Mouse (Mus musculus) midbrain, embryonic 10.5 days (tissue): ENCODE results near the gene Olfr1310. TPM values are rescaled to one million over a fixed set of nuclear protein-coding genes. Genes with fewer than 3 reads are reported as not detected.
"Not testable (repeated sequence)": the region's sequence is repeated elsewhere in the genome, so short reads cannot be mapped to it uniquely, and the experiment has no call there.

Experiments
- DNase-seq: peaks from one replicate; pipeline ENCODE4 v3.0.0-alpha.2; 2017; ENCODE audit warnings: low spot score
- H3K27ac ChIP-seq: fragments of 300-500 bp; sonication (generic); replicated peaks from 2 replicates; pipeline ENCODE4 v1.5.1; 2016; ENCODE audit warnings: mild to moderate bottlenecking
- H3K27me3 ChIP-seq: fragments of 300-500 bp; sonication (generic); 2 replicates; pipeline ENCODE4 v1.6.1; 2016; ENCODE audit warnings: low read depth, mild to moderate bottlenecking; ENCODE audit not compliant: poor library complexity, severe bottlenecking
- H3K36me3 ChIP-seq: fragments of 300-500 bp; sonication (generic); 2 replicates; pipeline ENCODE4 v1.6.1; 2016; ENCODE audit warnings: mild to moderate bottlenecking, moderate library complexity
- H3K4me1 ChIP-seq: fragments of 300-500 bp; sonication (generic); 2 replicates; pipeline ENCODE4 v1.6.1; 2016
- H3K4me3 ChIP-seq: fragments of 300-500 bp; sonication (generic); 2 replicates; pipeline ENCODE4 v1.5.1; 2016; ENCODE audit warnings: mild to moderate bottlenecking, moderate library complexity
- H3K9me3 ChIP-seq: fragments of 300-500 bp; sonication (generic); replicated peaks from 2 replicates; pipeline ENCODE4 v1.6.1; 2016; ENCODE audit warnings: mild to moderate bottlenecking
- WGBS: fragments of 180-500 bp; shearing (Covaris S2); methylation state at CpG from one replicate; pipeline ENCODE4 v1.1.7; 2016; 5-methylcytosine and 5-hydroxymethylcytosine counted together
- polyA plus RNA-seq: library from polyadenylated mRNA; unstranded; fragments of >200 nt; fragmentation: Nextera tagmentation; extraction: Ambion mirVana; gene quantifications from 2 replicates; pipeline ENCODE4 v1.2.1, GENCODE M21; 2016

Gene Olfr1310
- polyA plus RNA-seq, result not detected in 2 replicates

DNA sequence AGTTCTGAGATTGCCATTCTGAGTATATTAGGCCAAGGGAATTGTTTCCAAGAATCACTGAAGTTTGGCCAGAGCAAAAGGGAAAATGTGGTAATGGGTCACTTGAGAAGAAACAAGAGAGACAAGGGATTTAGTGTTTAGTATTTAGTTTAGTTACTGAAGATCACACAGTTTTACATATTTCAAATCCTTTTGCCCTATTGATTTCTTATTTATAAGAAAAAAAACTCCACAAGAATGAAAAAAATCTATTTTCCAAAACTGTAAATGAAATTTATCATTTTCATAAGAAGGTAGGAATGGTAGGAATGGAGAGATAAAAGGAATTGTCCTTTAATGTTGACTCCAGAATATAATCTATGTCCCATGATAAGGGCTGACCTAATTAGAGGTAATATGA lies at the start of gene Olfr1310:
Gene Olfr1310, minus strand, starts transcription at position 101 of the 400 bp plus-strand sequence.
- H3K27me3 ChIP-seq, result no peaks in the 10 kb centered on the region
- no peaks in the 10 kb centered on the region for H3K4me1 ChIP-seq
- H3K9me3 ChIP-seq, result no peaks in the 10 kb centered on the region
- no peaks in the 10 kb centered on the region for H3K36me3 ChIP-seq
- H3K4me3 ChIP-seq, result no peak within 1 kb of the TSS
- H3K27ac ChIP-seq, result no peak within 1 kb of the TSS
- DNase-seq, result no peak

DNA sequence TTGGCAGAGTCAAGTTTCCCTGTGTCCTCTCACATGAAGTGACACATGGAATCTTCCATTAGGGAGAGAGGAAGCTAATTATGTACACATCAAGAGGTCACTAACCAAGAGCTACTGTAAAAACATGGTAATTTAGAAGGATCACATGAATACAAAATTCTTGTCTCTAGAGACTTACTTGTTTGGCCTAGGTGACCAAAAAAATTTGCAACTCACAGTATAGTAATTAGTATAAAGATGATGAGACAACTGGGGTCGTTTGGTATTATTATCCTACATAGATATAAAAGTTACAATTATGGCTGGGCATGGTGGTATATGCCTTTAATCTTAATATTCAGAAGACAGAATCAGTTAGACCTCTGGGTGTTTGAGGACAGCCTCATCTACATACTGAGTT lies 37.6 kb upstream of the Olfr1310 start, which contains the start of gene Olfr1312:
Gene Olfr1312, minus strand, starts transcription at position 101 of the 400 bp plus-strand sequence.
- no peaks in the 10 kb centered on the region for H3K27me3 ChIP-seq
- no peaks in the 10 kb centered on the region for H3K36me3 ChIP-seq
- no peaks in the 10 kb centered on the region for H3K9me3 ChIP-seq
- H3K4me3 ChIP-seq, result no peak within 1 kb of the TSS
- DNase-seq, result no peak
- no peak within 1 kb of the TSS for H3K27ac ChIP-seq
- WGBS, result 35% methylated on average over 1 of the region's 1 CpGs
- no peaks in the 10 kb centered on the region for H3K4me1 ChIP-seq

DNA sequence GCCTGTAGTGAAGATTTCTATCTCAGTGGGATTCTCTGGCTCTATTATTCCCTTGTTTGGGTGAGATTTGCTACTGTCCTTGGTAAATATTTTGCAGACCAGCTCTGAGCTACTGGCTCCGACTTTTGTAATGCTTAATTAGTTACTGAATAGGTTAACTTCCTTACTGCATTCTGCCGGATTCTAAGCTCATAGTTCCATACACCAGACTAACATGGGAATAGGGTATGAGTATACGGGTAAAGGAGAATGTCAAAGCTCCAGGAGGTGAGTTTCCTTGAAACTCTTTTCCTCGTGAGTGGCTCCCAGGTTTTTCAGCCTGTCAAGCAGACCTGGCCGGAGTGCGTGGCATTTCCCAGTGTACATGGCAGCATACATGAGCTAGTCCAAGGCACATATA lies 14.5 kb upstream of the Olfr1310 start:
- not testable (repeated sequence) for H3K4me3 ChIP-seq, H3K4me1 ChIP-seq, DNase-seq, H3K27me3 ChIP-seq, H3K27ac ChIP-seq, H3K9me3 ChIP-seq, H3K36me3 ChIP-seq
- 56% methylated on average over 6 of the region's 6 CpGs for WGBS

DNA sequence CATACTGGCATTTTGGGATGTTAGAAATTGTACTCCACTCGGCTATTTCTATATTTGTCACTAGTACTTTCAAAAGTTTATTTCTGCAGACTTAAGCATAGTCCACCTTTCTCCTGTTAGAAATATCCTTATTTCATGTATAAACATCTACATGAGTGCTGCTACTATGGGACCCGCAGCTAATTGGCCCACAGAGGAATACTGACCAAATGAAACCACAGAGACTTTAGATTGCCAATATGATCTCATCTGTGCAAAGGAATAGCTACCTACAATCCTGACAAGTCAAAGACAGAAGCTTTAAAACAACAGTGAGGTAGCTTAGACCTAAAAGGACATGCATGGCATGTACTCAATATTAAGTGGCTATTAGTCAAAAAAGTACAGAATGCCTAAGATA lies 11.8 kb upstream of the Olfr1310 start, which contains the start of gene Olfr1311:
Gene Olfr1311, minus strand, starts transcription at position 101 of the 400 bp plus-strand sequence.
- H3K4me3 ChIP-seq, result no peak within 1 kb of the TSS
- WGBS, result 92% methylated on average over 2 of the region's 2 CpGs
- no peak for DNase-seq

DNA sequence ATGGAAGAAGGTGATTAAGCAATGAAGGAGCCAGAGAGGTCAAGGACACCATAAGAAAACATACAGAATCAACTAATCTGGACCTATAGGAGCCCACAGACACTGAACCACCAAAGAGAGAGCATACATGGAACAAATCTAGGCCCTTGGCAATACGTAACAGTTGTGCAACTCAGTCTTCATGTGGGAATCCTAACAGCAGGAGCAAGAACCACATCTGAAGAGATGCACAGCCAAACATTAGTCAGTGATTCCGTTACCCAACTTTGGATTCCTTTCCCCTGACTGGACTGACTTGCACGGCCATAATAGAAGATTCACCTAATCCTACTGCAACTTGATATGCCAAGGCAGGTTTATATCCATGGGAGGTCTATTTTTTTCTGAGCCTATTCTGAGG lies 2.4 kb upstream of the Olfr1310 start:
- H3K36me3 ChIP-seq, result no peaks in the 10 kb centered on the region
- H3K4me1 ChIP-seq, result no peaks in the 10 kb centered on the region
- DNase-seq, result no peak
- H3K4me3 ChIP-seq, result no peak overlapping the region
- no peaks in the 10 kb centered on the region for H3K9me3 ChIP-seq
- H3K27ac ChIP-seq, result no peak overlapping the region
- no peaks in the 10 kb centered on the region for H3K27me3 ChIP-seq
- WGBS, result 81% methylated on average over 3 of the region's 3 CpGs

More for the DNA sequence above, 11.8 kb upstream of the Olfr1310 start, which contains the start of gene Olfr1311:
- H3K27ac ChIP-seq, result no peak within 1 kb of the TSS
- H3K4me1 ChIP-seq, result no peaks in the 10 kb centered on the region
- no peaks in the 10 kb centered on the region for H3K36me3 ChIP-seq
- H3K27me3 ChIP-seq, result no peaks in the 10 kb centered on the region
- H3K9me3 ChIP-seq, result no peaks in the 10 kb centered on the region

DNA sequence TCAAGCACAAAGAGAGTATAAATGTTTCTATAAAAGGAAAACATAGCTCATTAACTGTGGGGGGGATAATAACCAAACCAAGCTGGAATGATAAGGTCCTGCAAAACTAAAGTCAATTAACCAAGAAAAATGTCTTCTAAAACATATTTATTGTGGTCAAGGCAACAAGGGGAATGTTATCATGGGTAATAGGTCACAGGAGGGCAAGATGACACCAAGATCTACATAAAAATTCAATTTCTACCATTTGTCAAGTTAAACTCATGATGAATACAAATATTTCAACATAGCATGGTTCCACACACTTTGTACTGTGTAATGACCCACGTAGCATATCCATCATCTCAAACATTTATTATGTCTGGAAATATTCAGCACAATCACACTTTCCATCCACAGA lies 22.3 kb downstream of the Olfr1310 start, which contains the start of gene Olfr1309:
Gene Olfr1309, minus strand, starts transcription at position 101 of the 400 bp plus-strand sequence.
- no peaks in the 10 kb centered on the region for H3K9me3 ChIP-seq
- WGBS, result 90% methylated on average over 1 of the region's 1 CpGs
- no peak within 1 kb of the TSS for H3K27ac ChIP-seq
- no peaks in the 10 kb centered on the region for H3K4me1 ChIP-seq
- no peak for DNase-seq
- H3K36me3 ChIP-seq, result no peaks in the 10 kb centered on the region
- no peak within 1 kb of the TSS for H3K4me3 ChIP-seq
- no peaks in the 10 kb centered on the region for H3K27me3 ChIP-seq

DNA sequence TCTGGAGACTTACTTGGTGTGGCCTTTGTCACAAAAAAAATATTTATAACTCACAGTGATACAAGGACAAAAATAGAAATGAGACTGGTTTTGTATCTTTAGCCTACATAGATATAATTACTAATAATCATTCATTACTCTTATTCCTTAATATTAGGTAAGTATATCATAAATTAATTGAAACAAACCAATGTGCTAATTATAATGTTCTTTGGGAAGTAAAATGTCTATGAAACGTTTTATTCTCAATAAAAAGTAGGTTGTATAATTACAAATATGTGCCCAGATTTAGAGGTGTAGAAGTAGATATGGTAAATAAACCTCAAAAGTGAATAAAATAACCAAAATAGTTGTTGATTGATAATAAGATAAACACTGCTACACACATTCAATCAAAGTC lies 47.7 kb downstream of the Olfr1310 start, which contains the start of gene Olfr1308:
Gene Olfr1308, minus strand, starts transcription at position 101 of the 400 bp plus-strand sequence.
- Histone ChIP-seq H3K27me3 (no peaks in the 10 kb centered on the region), H3K27ac (no peak within 1 kb of the TSS), H3K4me3 (no peak within 1 kb of the TSS), H3K9me3 (no peaks in the 10 kb centered on the region), H3K36me3 (no peaks in the 10 kb centered on the region), H3K4me1 (no peaks in the 10 kb centered on the region)
- DNase-seq, result no peak
- WGBS, result 65% methylated on average over 1 of the region's 1 CpGs

Other genes with a start within 250 kb of the Olfr1310 start
- gene Olfr1302, start 235.3 kb downstream of the Olfr1310 start, polyA plus RNA-seq, result not detected in 2 replicates
- gene Olfr1303, start 192.4 kb downstream of the Olfr1310 start, polyA plus RNA-seq, result not detected in 2 replicates
- gene Olfr1305, start 135.6 kb downstream of the Olfr1310 start, polyA plus RNA-seq, result not detected in 2 replicates
- not detected in 2 replicates for gene Olfr1306, start 96.4 kb downstream of the Olfr1310 start, polyA plus RNA-seq
- gene Olfr1307, start 63.3 kb downstream of the Olfr1310 start, polyA plus RNA-seq, result not detected in 2 replicates
- gene Olfr1308, start 47.8 kb downstream of the Olfr1310 start, polyA plus RNA-seq, result not detected in 2 replicates
- gene Olfr1309, start 22.4 kb downstream of the Olfr1310 start, polyA plus RNA-seq, result not detected in 2 replicates
- gene Olfr1311, start 11.7 kb upstream of the Olfr1310 start, polyA plus RNA-seq, result not detected in 2 replicates
- gene Olfr1312, start 37.5 kb upstream of the Olfr1310 start, polyA plus RNA-seq, result not detected in 2 replicates
- gene Olfr1313, start 65.1 kb upstream of the Olfr1310 start, polyA plus RNA-seq, result not detected in 2 replicates
- gene Olfr1314, start 84.1 kb upstream of the Olfr1310 start, polyA plus RNA-seq, result not detected in 2 replicates
- not detected in 2 replicates for gene Olfr1315-ps1, start 102.7 kb upstream of the Olfr1310 start, polyA plus RNA-seq
- gene Olfr1316, start 122.3 kb upstream of the Olfr1310 start, polyA plus RNA-seq, result not detected in 2 replicates
- gene Olfr1317, start 127.6 kb upstream of the Olfr1310 start, polyA plus RNA-seq, result not detected in 2 replicates
- gene Olfr1318, start 141.5 kb upstream of the Olfr1310 start, polyA plus RNA-seq, result not detected in 2 replicates
- gene Lpcat4, start 226.8 kb upstream of the Olfr1310 start, polyA plus RNA-seq, result 11.4 and 13.7 TPM in 2 replicates
- gene Nutm1, start 246.6 kb upstream of the Olfr1310 start, polyA plus RNA-seq, result 0.02 TPM in 1 of 2 replicates, not detected in the other
- gene Nop10, start 249.2 kb upstream of the Olfr1310 start, polyA plus RNA-seq, result 178 and 211 TPM in 2 replicates